Mouse (Mus musculus) forebrain, postnatal 0 days (tissue): ENCODE measurements around the gene Ccdc144b. TPM values are rescaled to one million over a fixed set of nuclear protein-coding genes. Genes with fewer than 3 reads are reported as not detected.

ENCODE experiments used
- ATAC-seq: fragments of 200-750 bp; cut with Nextera tagmentation; 2 replicates; pipeline ENCODE4 v1.8.0; 2017; ENCODE audit warnings: mild to moderate bottlenecking, moderate library complexity
- DNase-seq: peaks from one replicate; pipeline ENCODE4 v3.0.0-alpha.2; 2015
- H3K27ac ChIP-seq: fragments of 300-500 bp; sonication (generic); 2 replicates; pipeline ENCODE4 v1.5.1; 2014; ENCODE audit warnings: low read depth, mild to moderate bottlenecking, antibody characterized with exemption, low read length, moderate library complexity, mixed read lengths
- H3K27me3 ChIP-seq: fragments of 300-500 bp; sonication (generic); 2 replicates; pipeline ENCODE4 v1.6.1; 2014; ENCODE audit warnings: mild to moderate bottlenecking, low read length, mixed read lengths; ENCODE audit not compliant: insufficient read depth
- H3K36me3 ChIP-seq: fragments of 300-500 bp; sonication (generic); 2 replicates; pipeline ENCODE4 v1.6.1; 2014; ENCODE audit warnings: mild to moderate bottlenecking, moderate library complexity; ENCODE audit not compliant: insufficient read depth
- H3K4me1 ChIP-seq: fragments of 300-500 bp; sonication (generic); 2 replicates; pipeline ENCODE4 v1.6.1; 2014; ENCODE audit warnings: antibody characterized with exemption; ENCODE audit not compliant: insufficient read depth
- H3K4me2 ChIP-seq: fragments of 300-500 bp; sonication (generic); 2 replicates; pipeline ENCODE4 v1.6.1; 2014; ENCODE audit warnings: low read depth, mild to moderate bottlenecking, moderate library complexity
- H3K4me3 ChIP-seq: fragments of 300-500 bp; sonication (generic); 2 replicates; pipeline ENCODE4 v1.5.1; 2014; ENCODE audit warnings: low read depth, low read length, mixed read lengths
- H3K9ac ChIP-seq: fragments of 300-500 bp; sonication (generic); 2 replicates; pipeline ENCODE4 v1.6.1; 2014; ENCODE audit warnings: mild to moderate bottlenecking
- H3K9me3 ChIP-seq: fragments of 300-500 bp; sonication (generic); 2 replicates; pipeline ENCODE4 v1.6.1; 2016; ENCODE audit warnings: low read length
- CTCF ChIP-seq: sonication (generic); IDR thresholded peaks from 2 replicates; pipeline ENCODE4 v1.5.1; 2016; ENCODE audit warnings: antibody characterized with exemption, control low read depth, low read depth
- WGBS: fragments of 180-500 bp; shearing (Covaris S2); extraction: QIAGEN DNeasy Blood & Tissue Kit; methylation state at CpG from one replicate; pipeline ENCODE4 v1.1.7; 2014; 5-methylcytosine and 5-hydroxymethylcytosine counted together
- polyA plus RNA-seq: library from polyadenylated mRNA; unstranded; fragments of >200 nt; fragmentation: Nextera tagmentation; extraction: Ambion mirVana; gene quantifications from 2 replicates; pipeline ENCODE4 v1.2.1, GENCODE M21; 2015
- total RNA-seq: library from RNA; depleted of rRNA; stranded (reverse); fragments of >200 nt; gene quantifications from 2 replicates; pipeline ENCODE4 v1.2.3, GENCODE M21; 2014

The Ccdc144b gene
- total and polyA plus RNA-seq, 2 experiments from 2014 or later: not detected

DNA sequence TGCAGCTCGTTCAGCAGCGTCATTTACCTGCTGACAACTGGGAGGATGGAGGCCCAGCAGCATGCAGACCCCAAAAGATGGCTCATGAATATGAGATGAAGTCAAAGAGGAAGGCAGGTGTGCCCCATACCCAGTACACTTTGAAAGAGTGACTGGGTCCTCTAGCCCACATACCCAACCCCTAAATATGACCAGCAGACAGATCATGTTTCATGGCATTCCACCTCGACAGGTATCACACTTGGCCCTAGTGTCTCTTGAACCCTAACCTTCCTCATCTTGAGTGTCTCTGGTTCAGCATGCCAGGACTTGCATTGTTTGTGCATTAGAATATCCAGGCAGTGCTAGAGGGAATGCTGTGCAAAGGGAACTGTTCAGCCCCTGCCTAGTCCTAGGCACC is 24.0 kb upstream of the Ccdc144b start:
- H3K4me1 ChIP-seq: no peaks in the 10 kb centered on the region
- no peak overlapping the region for H3K27ac ChIP-seq
- TF ChIP-seq CTCF: no peak
- WGBS: 95% methylated on average over 3 of the region's 3 CpGs
- H3K4me3 ChIP-seq: no peak overlapping the region
- no peaks in the 10 kb centered on the region for H3K9me3 ChIP-seq
- ATAC-seq (no peak), DNase-seq (no peak)
- no peaks in the 10 kb centered on the region for H3K27me3 ChIP-seq
- peaks cover 87% of the 10 kb centered on the region for H3K36me3 ChIP-seq
- H3K9ac ChIP-seq: no peak overlapping the region
- no peak overlapping the region for H3K4me2 ChIP-seq

DNA sequence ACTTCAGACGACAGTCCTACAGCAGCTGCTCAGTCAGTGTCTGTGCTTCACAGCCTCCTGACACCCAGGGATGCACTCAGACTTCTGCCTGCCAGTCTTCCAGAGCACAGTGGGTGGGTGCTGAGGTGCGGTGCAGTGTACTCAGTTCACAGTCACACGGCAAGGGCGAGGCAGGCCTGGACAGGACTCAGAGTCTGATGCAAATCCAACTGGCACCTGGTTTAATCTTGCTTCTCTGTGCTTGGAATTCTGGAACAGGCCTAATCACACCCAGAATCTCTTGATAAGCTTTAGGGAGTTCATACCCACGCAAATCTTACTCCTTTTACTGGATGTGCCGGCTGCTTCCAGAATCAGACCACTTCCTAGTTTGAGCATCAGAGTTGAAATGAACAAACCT is 22.1 kb upstream of the Ccdc144b start:
- Histone ChIP-seq H3K4me2 (no peak overlapping the region), H3K4me1 (no peaks in the 10 kb centered on the region), H3K9me3 (no peaks in the 10 kb centered on the region), H3K4me3 (no peak overlapping the region), H3K27me3 (no peaks in the 10 kb centered on the region), H3K36me3 (peaks cover 78% of the 10 kb centered on the region), H3K9ac (no peak overlapping the region), H3K27ac (no peak overlapping the region)
- DNase-seq (no peak), ATAC-seq (no peak)
- no peak for TF ChIP-seq CTCF
- 96% methylated on average over 6 of the region's 6 CpGs for WGBS

DNA sequence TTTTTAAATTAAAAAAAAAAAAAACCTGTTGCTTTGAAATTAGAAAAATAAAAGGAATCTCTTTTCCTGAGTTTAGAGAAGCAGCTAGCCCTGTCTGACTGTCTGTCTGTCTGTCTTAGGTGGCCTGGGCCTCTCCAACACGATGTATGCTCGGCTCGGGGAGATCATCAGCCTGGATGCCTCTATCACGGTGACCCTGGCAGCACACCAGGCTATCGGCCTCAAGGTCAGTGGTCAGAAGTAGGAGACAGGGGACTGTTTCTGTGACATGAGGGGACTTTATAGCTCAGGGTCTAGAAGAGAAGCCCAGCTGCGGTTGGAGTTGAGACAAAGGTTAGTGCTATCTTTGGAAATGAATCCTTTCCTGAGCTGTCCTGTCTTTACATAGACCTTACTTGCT is 20.9 kb upstream of the Ccdc144b start:
- H3K9ac ChIP-seq: no peak overlapping the region
- no peak overlapping the region for H3K4me3 ChIP-seq
- H3K9me3 ChIP-seq: no peaks in the 10 kb centered on the region
- ATAC-seq (no peak), DNase-seq (no peak)
- 96% methylated on average over 6 of the region's 6 CpGs for WGBS
- H3K27me3 ChIP-seq: no peaks in the 10 kb centered on the region
- no peak overlapping the region for H3K4me2 ChIP-seq
- no peak overlapping the region for H3K27ac ChIP-seq
- TF ChIP-seq CTCF: no peak
- peaks cover 66% of the 10 kb centered on the region for H3K36me3 ChIP-seq
- no peaks in the 10 kb centered on the region for H3K4me1 ChIP-seq

DNA sequence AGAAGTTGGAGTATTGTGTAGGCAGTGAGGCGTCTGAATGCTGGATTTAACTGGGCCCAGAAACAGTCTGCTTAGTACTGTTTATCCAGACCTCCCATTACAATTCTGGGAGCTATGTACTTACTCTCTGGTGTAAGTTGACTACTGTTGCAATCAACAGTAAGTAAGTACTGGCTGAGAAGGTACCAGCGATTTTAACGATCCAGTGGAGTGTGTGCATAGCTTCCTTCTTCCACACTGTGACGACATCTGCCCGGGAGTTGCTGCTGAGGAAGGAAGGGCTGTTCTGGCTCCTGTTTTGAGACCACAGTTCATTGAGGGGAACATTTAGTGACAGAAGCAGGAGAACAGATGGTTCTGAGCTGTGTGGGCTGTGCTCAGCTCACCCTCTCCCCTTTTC is 17.7 kb upstream of the Ccdc144b start:
- H3K9ac ChIP-seq: no peak overlapping the region

DNA sequence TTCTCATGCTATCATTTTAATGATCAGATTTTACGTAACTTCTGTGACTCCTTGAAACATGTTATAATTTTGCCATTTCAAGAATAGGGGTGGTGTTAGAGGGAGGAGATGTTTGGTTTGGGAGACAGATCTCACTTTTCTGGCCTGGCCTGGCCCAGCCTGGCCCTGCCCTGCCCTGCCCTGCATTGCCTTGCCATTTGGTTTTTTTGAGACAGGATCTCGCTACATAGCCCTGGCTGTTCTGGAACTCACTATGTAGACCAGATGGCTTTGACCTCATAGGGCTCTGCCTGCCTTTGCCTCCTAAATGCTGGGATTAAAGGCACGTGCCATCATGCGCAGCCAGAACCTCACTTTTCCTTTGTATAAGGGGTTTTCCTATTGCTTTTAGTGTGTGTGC is 17.1 kb upstream of the Ccdc144b start:
- Histone ChIP-seq H3K9ac (no peak overlapping the region), H3K4me3 (no peak overlapping the region), H3K27me3 (no peaks in the 10 kb centered on the region), H3K27ac (no peak overlapping the region), H3K4me1 (peaks cover 9% of the 10 kb centered on the region; the same call in 1 of the 2 replicates), H3K36me3 (peaks cover 31% of the 10 kb centered on the region), H3K4me2 (no peak overlapping the region), H3K9me3 (no peaks in the 10 kb centered on the region)
- TF ChIP-seq CTCF: no peak
- WGBS: 95% methylated on average over 4 of the region's 4 CpGs
- no peak for DNase-seq
- no peak for ATAC-seq

More for the DNA sequence above, 17.7 kb upstream of the Ccdc144b start:
- no peaks in the 10 kb centered on the region for H3K9me3 ChIP-seq
- no peak overlapping the region for H3K4me2 ChIP-seq
- no peak overlapping the region for H3K4me3 ChIP-seq
- no peak overlapping the region for H3K27ac ChIP-seq
- DNase-seq (no peak), ATAC-seq (no peak)
- H3K4me1 ChIP-seq: peaks cover 9% of the 10 kb centered on the region; the same call in 1 of the 2 replicates
- peaks cover 37% of the 10 kb centered on the region for H3K36me3 ChIP-seq
- H3K27me3 ChIP-seq: no peaks in the 10 kb centered on the region
- WGBS: 92% methylated on average over 5 of the region's 5 CpGs
- no peak for TF ChIP-seq CTCF

DNA sequence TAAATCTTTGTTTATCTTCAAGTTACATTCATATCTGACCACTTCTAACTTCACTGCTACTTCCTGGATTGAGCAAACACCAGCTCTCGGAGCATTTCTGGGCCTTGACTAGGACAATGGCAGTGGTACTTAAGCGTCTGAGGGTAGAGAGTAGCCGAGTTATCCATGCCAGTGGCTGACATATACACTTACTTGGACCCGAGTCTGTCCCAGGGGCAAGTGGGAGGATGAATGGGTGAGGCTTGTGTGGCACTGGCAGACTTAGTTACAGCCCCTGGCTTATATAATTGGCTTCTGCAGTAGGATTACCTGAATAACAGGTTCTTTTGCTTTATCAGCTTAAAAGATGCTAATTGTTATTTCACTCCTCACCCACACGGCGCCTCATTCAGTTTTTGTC is 14.4 kb upstream of the Ccdc144b start:
- WGBS: 82% methylated on average over 6 of the region's 6 CpGs
- TF ChIP-seq CTCF: no peak
- H3K4me3 ChIP-seq: no peak overlapping the region
- no peak overlapping the region for H3K4me2 ChIP-seq
- DNase-seq (no peak), ATAC-seq (no peak)
- H3K27me3 ChIP-seq: no peaks in the 10 kb centered on the region
- H3K4me1 ChIP-seq: peaks cover 13% of the 10 kb centered on the region; the same call in 1 of the 2 replicates
- H3K36me3 ChIP-seq: peaks cover 10% of the 10 kb centered on the region; the same call in 1 of the 2 replicates
- H3K9me3 ChIP-seq: no peaks in the 10 kb centered on the region
- H3K27ac ChIP-seq: no peak overlapping the region
- H3K9ac ChIP-seq: no peak overlapping the region

DNA sequence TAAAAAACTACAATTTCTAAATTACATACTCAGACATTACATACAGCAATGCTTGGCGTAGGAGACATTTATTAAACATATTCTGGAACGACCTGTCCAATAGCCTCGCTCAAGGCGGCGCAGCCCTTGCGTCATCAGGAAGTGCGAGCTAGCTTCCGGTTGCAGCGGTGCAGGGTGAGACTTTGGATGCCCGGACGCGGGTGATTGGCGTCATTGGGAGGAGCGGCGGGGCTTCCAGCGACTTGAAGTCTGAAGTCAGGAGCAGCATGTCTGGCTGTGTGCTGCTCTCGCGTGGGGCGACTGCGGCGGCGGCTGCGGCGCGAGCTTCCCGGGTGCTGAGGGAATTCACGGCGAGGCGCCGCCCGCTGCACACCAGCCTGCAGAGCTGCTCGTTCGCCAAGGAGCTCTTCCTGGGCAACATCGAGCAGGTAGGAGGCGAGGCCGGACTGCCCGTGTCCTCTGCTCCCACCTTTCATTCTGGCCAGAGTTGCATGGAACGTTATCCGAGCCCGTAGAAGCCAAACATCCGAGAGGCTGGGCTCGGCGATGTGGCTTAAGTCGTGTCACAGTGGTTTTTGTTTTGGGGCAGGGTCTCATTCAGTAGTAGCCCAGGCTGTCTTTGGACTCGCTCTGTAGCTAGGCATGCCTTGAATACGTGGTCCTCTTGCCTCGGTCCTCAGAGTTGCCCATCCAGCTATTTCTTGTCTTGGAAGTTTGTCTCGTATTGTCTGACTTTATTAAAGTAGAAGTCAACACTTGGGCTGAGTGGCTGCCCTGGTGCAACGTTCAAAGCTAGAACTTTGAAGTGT is 12.7 kb upstream of the Ccdc144b start, which contains the start of gene Acad9:
Gene Acad9, plus strand, starts transcription at position 137 of the 809 bp plus-strand sequence.
- WGBS: 1% methylated on average over 49 of the region's 49 CpGs
- H3K9me3 ChIP-seq: no peaks in the 10 kb centered on the region
- peaks cover 6% of the 10 kb centered on the region; the same call in 1 of the 2 replicates for H3K36me3 ChIP-seq
- ATAC-seq (peak; percentile 99), DNase-seq (peak; percentile 98)
- peak within 1 kb of the TSS; percentile 75 for H3K4me2 ChIP-seq
- peak within 1 kb of the TSS; percentile 84 for H3K9ac ChIP-seq
- H3K27ac ChIP-seq: peak within 1 kb of the TSS; percentile 68
- no peak for TF ChIP-seq CTCF
- peaks cover 13% of the 10 kb centered on the region; the same call in 1 of the 2 replicates for H3K4me1 ChIP-seq
- H3K4me3 ChIP-seq: peak within 1 kb of the TSS; percentile 93
- no peaks in the 10 kb centered on the region; the same call in 1 of the 2 replicates for H3K27me3 ChIP-seq
